Mouse (Mus musculus) megakaryocyte, embryonic 14.5 days (primary cell): Measurements from ENCODE around the gene Dennd2a.

Experiments used
- FLI1 ChIP-seq: IDR thresholded peaks from 2 replicates; pipeline ENCODE4 v1.6.1; 2012; ENCODE audit warnings: low read length, inconsistent platforms, mixed read lengths
- GATA1 ChIP-seq: IDR thresholded peaks from 3 replicates; pipeline ENCODE4 v1.6.1; 2012; ENCODE audit warnings: mixed read lengths, low read length, inconsistent platforms, borderline replicate concordance

DNA sequence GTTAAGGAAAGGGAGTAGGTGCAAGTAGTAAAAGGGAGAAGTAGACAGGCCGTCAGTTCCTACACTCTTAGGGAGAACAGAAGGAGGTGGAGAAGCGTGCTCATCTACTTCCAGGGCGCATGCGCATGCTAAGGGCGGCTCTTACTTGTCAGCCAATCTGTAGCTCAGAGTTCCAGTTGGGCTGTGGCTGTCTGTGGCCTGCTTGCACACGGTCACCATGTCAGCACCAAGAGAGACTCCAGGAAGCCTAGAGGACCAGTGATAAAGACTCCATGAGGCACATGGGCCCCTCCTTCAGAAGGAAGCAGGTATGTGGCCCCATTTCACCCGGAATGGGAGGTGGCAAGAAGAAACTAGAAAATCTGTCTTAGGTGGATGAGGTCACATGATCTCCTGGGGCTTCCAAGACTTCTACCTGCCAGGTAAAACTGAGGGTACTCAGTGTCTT, 30.3 kb downstream of the Dennd2a start:
- no peak for TF ChIP-seq GATA1
- TF ChIP-seq FLI1 = no peak
